Mouse (Mus musculus): ENCODE measurements around the gene Pole3.
"Not testable (repeated sequence)": the region's sequence is repeated elsewhere in the genome, so short reads cannot be mapped to it uniquely, and the experiment has no call there.

The Pole3 gene

GRCm38 (mm10) chr4:62487914-62488313 lies 37.0 kb downstream of the Pole3 start:
- DNase-seq (ENCODE audit: low read depth, low spot score) = no peak

GRCm38 (mm10) chr4:62487172-62487571 lies 37.7 kb downstream of the Pole3 start:
- DNase-seq (ENCODE audit: low read depth, low spot score) = no peak

- DNase-seq (ENCODE audit: low read depth, low spot score) = no peak
Observed at GRCm38 (mm10) chr4:62486162-62486696, 38.6 kb downstream of the Pole3 start.

- no peak for DNase-seq (ENCODE audit: low read depth, low spot score)
Observed at GRCm38 (mm10) chr4:62485450-62486161, 39.3 kb downstream of the Pole3 start.

GRCm38 (mm10) chr4:62484928-62485327 lies 39.9 kb downstream of the Pole3 start:
- no peak for DNase-seq (ENCODE audit: low read depth, low spot score)

- no peak for DNase-seq (ENCODE audit: low read depth, low spot score)
Observed at GRCm38 (mm10) chr4:62480709-62481605, 43.9 kb downstream of the Pole3 start.

GRCm38 (mm10) chr4:62479937-62480708 lies 44.7 kb downstream of the Pole3 start, which contains the start of gene Bspry:
Gene Bspry, plus strand, starts transcription at chr4:62480053.
- no peak for DNase-seq (ENCODE audit: low read depth, low spot score)

GRCm38 (mm10) chr4:62479593-62479936 lies 45.3 kb downstream of the Pole3 start:
- DNase-seq (ENCODE audit: low read depth, low spot score) = not testable (repeated sequence)

- DNase-seq (ENCODE audit: low read depth, low spot score) = no peak
Observed at GRCm38 (mm10) chr4:62477542-62478244, 47.2 kb downstream of the Pole3 start.

- DNase-seq (ENCODE audit: low read depth, low spot score) = no peak
Observed at GRCm38 (mm10) chr4:62475793-62476192, 49.1 kb downstream of the Pole3 start.

GRCm38 (mm10) chr4:62475131-62475530 lies 49.7 kb downstream of the Pole3 start:
- no peak for DNase-seq (ENCODE audit: low read depth, low spot score)

Data from telencephalon, adult 2 months (tissue).